Mouse (Mus musculus): ENCODE measurements around the gene Zfp385a.

Gene Zfp385a

GRCm38 (mm10) chr15:103305792-103306645 is 33.9 kb downstream of the Zfp385a start:
- no peak for DNase-seq

GRCm38 (mm10) chr15:103305070-103305678 is 34.7 kb downstream of the Zfp385a start:
- peak; percentile 97 to 98 for DNase-seq

GRCm38 (mm10) chr15:103304616-103304969 is 35.3 kb downstream of the Zfp385a start:
- DNase-seq, result no peak

GRCm38 (mm10) chr15:103303916-103304615 is 35.8 kb downstream of the Zfp385a start:
- DNase-seq, result no peak

GRCm38 (mm10) chr15:103302341-103303021 is 37.4 kb downstream of the Zfp385a start:
- no peak for DNase-seq

- no peak for DNase-seq
These were observed 38.1 kb downstream of the Zfp385a start for GRCm38 (mm10) chr15:103301547-103302340.

GRCm38 (mm10) chr15:103301046-103301445 is 38.8 kb downstream of the Zfp385a start:
- no peak for DNase-seq

GRCm38 (mm10) chr15:103300560-103300959 is 39.3 kb downstream of the Zfp385a start:
- DNase-seq, result no peak

GRCm38 (mm10) chr15:103300067-103300471 is 39.8 kb downstream of the Zfp385a start:
- no peak for DNase-seq

GRCm38 (mm10) chr15:103299644-103300043 is 40.2 kb downstream of the Zfp385a start:
- DNase-seq, result no peak

- peak in 1 of 2 experiments; percentile 71 for DNase-seq
These were observed 40.9 kb downstream of the Zfp385a start for GRCm38 (mm10) chr15:103298861-103299616.

GRCm38 (mm10) chr15:103298026-103298425 is 41.9 kb downstream of the Zfp385a start:
- DNase-seq, result no peak

GRCm38 (mm10) chr15:103297313-103297712 is 42.6 kb downstream of the Zfp385a start:
- no peak for DNase-seq

GRCm38 (mm10) chr15:103295851-103296250 is 44.0 kb downstream of the Zfp385a start:
- no peak for DNase-seq

- no peak for DNase-seq
These were observed 45.2 kb downstream of the Zfp385a start for GRCm38 (mm10) chr15:103294649-103295048.

- no peak for DNase-seq
These were observed 46.5 kb downstream of the Zfp385a start for GRCm38 (mm10) chr15:103293375-103293774.

- no peak for DNase-seq
These were observed 47.1 kb downstream of the Zfp385a start for GRCm38 (mm10) chr15:103292673-103293345.

GRCm38 (mm10) chr15:103290843-103291242 is 49.0 kb downstream of the Zfp385a start:
- no peak for DNase-seq

GRCm38 (mm10) chr15:103290417-103290816 is 49.5 kb downstream of the Zfp385a start:
- no peak for DNase-seq

GRCm38 (mm10) chr15:103289600-103289999 is 50.3 kb downstream of the Zfp385a start:
- no peak for DNase-seq
